Mouse (Mus musculus) embryonic facial prominence, embryonic 11.5 days (tissue): ENCODE results near the gene Cd320. TPM values are rescaled to one million over a fixed set of nuclear protein-coding genes. Genes with fewer than 3 reads are reported as not detected.
"Not testable (repeated sequence)": the region's sequence is repeated elsewhere in the genome, so short reads cannot be mapped to it uniquely, and the experiment has no call there.

Experiments
- ATAC-seq: fragments of 200-750 bp; cut with Nextera tagmentation; replicated peaks from 2 replicates; pipeline ENCODE4 v1.8.0; 2017; ENCODE audit warnings: low read depth; ENCODE audit not compliant: insufficient number of reproducible peaks, low FRiP score, low TSS enrichment
- DNase-seq: peaks from one replicate; pipeline ENCODE4 v3.0.0-alpha.2; 2015; ENCODE audit warnings: low spot score
- H3K27ac ChIP-seq: fragments of 300-500 bp; sonication (generic); replicated peaks from 2 replicates; pipeline ENCODE4 v1.5.1; 2014; ENCODE audit warnings: mild to moderate bottlenecking, low read depth, low read length, control low read depth
- H3K27me3 ChIP-seq: fragments of 300-500 bp; sonication (generic); 2 replicates; pipeline ENCODE4 v1.6.1; 2014; ENCODE audit warnings: mild to moderate bottlenecking, low read length, moderate library complexity, mixed read lengths; ENCODE audit not compliant: control insufficient read depth, insufficient read depth
- H3K36me3 ChIP-seq: fragments of 300-500 bp; sonication (generic); replicated peaks from 2 replicates; pipeline ENCODE4 v1.6.1; 2014; ENCODE audit warnings: low read depth, mild to moderate bottlenecking, low read length, moderate library complexity, mixed read lengths; ENCODE audit not compliant: control insufficient read depth, insufficient read depth
- H3K4me1 ChIP-seq: fragments of 300-500 bp; sonication (generic); 2 replicates; pipeline ENCODE4 v1.6.1; 2014; ENCODE audit warnings: low read length, mixed read lengths; ENCODE audit not compliant: control insufficient read depth, insufficient read depth
- H3K4me2 ChIP-seq: fragments of 300-500 bp; sonication (generic); 2 replicates; pipeline ENCODE4 v1.6.1; 2014; ENCODE audit warnings: low read depth, mild to moderate bottlenecking, control low read depth, low read length, moderate library complexity
- H3K4me3 ChIP-seq: fragments of 300-500 bp; sonication (generic); 2 replicates; pipeline ENCODE4 v1.5.1; 2014; ENCODE audit warnings: low read depth, low read length, control low read depth
- H3K9ac ChIP-seq: fragments of 300-500 bp; sonication (generic); replicated peaks from 2 replicates; pipeline ENCODE4 v1.6.1; 2014; ENCODE audit warnings: mild to moderate bottlenecking, control low read depth, low read length
- H3K9me3 ChIP-seq: fragments of 300-500 bp; sonication (generic); replicated peaks from 2 replicates; pipeline ENCODE4 v1.6.1; 2016; ENCODE audit warnings: mild to moderate bottlenecking, low read length, inconsistent platforms, mixed read lengths; ENCODE audit not compliant: control insufficient read depth
- WGBS: fragments of 180-500 bp; shearing (Covaris S2); extraction: QIAGEN DNeasy Blood & Tissue Kit; methylation state at CpG from one replicate; pipeline ENCODE4 v1.1.7; 2014; 5-methylcytosine and 5-hydroxymethylcytosine counted together
- polyA plus RNA-seq: library from polyadenylated mRNA; unstranded; fragments of >200 nt; fragmentation: Nextera tagmentation; extraction: Ambion mirVana; gene quantifications from 2 replicates; pipeline ENCODE4 v1.2.1, GENCODE M21; 2014

Cd320 gene
- polyA plus RNA-seq, 1 experiment from 2014 or later = 76.2 TPM

DNA sequence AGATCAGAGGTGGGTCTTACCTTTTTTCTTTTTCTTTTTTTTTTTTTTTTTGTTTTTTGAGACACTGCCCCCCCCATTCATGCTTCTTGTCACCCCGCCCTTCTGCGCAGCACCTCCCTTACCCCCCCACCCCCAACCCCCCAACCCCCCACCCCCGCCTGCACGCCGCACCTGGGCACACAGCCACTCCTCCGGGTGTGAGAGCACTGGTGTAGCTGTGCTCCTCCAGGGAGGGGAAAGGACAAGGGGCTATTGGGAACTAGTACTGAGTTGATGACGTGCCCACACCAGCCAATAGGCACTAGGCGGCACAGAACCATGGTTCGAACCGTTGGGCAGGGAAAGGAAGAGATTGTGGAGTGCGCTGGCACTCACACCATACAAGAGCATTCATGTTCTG lies 31.5 kb downstream of the Cd320 start:
- no peak overlapping the region for H3K9ac ChIP-seq
- H3K4me3 ChIP-seq = no peak overlapping the region
- H3K4me1 ChIP-seq = no peaks in the 10 kb centered on the region
- H3K4me2 ChIP-seq = no peak overlapping the region
- WGBS = 88% methylated on average over 11 of the region's 11 CpGs
- no peak overlapping the region for H3K27ac ChIP-seq
- H3K9me3 ChIP-seq = no peaks in the 10 kb centered on the region
- no peaks in the 10 kb centered on the region for H3K27me3 ChIP-seq
- no peak for DNase-seq
- H3K36me3 ChIP-seq = no peaks in the 10 kb centered on the region
- ATAC-seq = no peak

DNA sequence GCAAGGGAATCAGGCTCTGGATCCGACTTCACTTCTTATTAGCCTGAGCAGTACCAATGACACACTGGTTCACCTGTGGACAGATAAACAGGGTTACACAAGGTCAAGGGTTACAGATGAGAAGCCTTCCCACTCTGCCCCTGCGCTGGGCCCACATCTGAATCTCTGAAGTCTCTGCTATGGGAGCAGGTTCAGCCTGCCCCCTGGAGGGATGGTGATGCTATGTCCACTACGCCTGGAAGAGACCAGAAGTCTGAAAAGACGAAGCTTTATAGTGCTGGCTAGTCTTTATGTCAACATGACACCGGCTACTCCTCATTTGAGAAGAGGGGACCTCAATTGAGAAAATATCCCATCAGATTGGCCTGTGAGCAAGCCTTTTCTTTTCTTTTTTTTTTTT lies 32.9 kb downstream of the Cd320 start:
- not testable (repeated sequence) for H3K27me3 ChIP-seq, H3K4me1 ChIP-seq, H3K27ac ChIP-seq, H3K9me3 ChIP-seq, H3K4me2 ChIP-seq, H3K9ac ChIP-seq, H3K36me3 ChIP-seq, H3K4me3 ChIP-seq, ATAC-seq
- peak; percentile 7 for DNase-seq
- 82% methylated on average over 5 of the region's 5 CpGs for WGBS

DNA sequence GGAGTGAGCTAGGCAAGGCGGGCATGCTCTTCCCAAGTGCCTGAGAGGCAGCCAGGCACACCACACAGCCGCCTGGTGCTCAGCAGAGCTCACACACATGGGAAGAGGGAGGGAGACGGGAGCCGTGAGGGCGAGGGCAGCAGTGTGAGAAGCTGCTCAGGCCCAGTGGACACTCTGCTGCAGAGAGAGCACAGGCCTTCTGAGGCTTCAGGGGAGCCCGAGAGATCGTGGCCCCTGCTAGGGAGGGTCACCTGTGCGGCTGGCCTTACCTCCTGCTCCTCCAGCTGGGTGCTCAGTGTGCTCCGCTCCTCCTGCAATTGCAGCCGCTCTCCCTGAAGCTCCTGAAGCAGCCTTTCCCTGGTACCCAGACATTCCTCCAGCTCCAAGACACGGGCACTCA lies 41.4 kb downstream of the Cd320 start:
- not testable (repeated sequence) for H3K4me3 ChIP-seq, H3K9ac ChIP-seq, H3K27me3 ChIP-seq, H3K9me3 ChIP-seq, H3K36me3 ChIP-seq, H3K4me1 ChIP-seq, H3K27ac ChIP-seq, H3K4me2 ChIP-seq, DNase-seq, ATAC-seq
- 91% methylated on average over 10 of the region's 11 CpGs for WGBS

DNA sequence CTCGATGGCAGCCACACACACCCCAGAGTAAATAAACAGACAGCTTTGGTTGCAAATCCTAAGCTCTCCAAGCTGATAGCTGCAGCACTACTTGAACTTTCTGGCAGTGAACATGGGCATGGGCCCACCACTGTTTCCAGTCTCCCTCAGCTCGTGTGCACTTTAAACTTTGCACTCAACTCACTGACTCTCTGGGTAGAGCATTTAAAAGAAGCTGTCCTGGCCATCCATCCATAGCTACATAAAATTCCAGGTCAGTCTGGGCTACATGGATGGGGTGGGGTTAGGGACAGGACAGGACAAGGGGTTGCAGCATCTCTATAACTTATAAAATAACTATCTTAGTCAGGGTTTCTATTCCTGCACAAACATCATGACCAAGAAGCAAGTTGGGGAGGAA lies 44.9 kb downstream of the Cd320 start:
- WGBS = 65% methylated on average over 2 of the region's 2 CpGs
- not testable (repeated sequence) for H3K36me3 ChIP-seq, H3K27ac ChIP-seq, H3K4me2 ChIP-seq, H3K4me1 ChIP-seq, H3K9ac ChIP-seq, DNase-seq, H3K9me3 ChIP-seq, ATAC-seq, H3K4me3 ChIP-seq, H3K27me3 ChIP-seq

DNA sequence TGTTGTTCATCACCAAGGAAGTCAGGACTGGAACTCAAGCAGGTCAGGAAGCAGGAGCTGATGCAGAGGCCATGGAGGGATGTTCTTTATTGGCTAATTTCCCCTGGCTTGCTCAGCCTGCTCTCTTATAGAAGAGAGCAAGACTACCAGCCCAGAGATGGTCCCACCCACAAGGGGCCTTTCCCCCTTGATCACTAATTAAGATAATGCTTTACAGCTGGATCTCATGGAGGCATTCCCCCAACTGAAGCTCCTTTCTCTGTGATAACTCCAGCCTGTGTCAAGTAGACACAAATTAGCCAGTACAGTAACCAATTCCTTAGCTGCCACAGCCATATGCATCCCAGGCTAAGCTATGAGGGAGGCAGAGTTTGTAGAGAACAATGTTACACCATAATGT lies 45.3 kb downstream of the Cd320 start:
- peak; percentile 58 for DNase-seq
- H3K4me2 ChIP-seq = peak overlapping the region; percentile 7; the same call in 1 of the 2 replicates
- not testable (repeated sequence) for ATAC-seq, H3K27ac ChIP-seq, H3K36me3 ChIP-seq, H3K4me3 ChIP-seq, H3K9me3 ChIP-seq, H3K27me3 ChIP-seq, H3K9ac ChIP-seq, H3K4me1 ChIP-seq

DNA sequence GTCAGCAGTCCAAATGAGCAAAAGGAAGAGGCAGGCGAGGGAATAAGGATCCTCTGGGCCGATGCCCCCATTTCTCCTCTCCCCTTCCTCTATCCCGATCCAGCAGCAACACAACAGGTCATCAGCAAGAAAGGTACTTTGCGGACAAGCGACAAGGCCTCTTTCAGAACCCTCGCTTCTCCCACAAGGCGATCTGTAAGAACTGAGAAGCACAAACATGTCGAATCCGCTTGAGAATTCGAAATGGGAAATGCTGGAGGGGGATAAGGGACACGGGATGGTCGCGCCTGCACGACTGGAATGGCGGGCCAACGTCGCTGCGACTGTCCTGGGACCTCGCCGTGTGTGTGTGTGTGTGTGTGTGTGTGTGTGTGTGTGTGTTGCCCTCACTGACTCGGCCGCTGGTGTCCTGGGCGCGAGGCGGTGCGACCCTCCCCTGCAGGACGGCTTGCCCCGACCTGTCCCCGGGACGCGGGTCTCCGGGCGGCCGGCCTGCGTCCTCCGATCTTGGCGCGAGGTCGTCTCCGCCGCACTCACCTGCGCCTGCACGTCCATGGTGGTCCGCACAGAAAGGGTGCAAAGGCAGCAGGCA lies 47.1 kb downstream of the Cd320 start:
- H3K4me3 ChIP-seq = peak overlapping the region; percentile 61
- H3K9ac ChIP-seq = peak overlapping the region; percentile 76
- not testable (repeated sequence) for H3K4me1 ChIP-seq, H3K9me3 ChIP-seq, DNase-seq, H3K27me3 ChIP-seq, H3K36me3 ChIP-seq, H3K27ac ChIP-seq
- under 1% methylated on average over 44 of the region's 44 CpGs for WGBS
- peak; percentile 42 for ATAC-seq
- peak overlapping the region; percentile 51 for H3K4me2 ChIP-seq

DNA sequence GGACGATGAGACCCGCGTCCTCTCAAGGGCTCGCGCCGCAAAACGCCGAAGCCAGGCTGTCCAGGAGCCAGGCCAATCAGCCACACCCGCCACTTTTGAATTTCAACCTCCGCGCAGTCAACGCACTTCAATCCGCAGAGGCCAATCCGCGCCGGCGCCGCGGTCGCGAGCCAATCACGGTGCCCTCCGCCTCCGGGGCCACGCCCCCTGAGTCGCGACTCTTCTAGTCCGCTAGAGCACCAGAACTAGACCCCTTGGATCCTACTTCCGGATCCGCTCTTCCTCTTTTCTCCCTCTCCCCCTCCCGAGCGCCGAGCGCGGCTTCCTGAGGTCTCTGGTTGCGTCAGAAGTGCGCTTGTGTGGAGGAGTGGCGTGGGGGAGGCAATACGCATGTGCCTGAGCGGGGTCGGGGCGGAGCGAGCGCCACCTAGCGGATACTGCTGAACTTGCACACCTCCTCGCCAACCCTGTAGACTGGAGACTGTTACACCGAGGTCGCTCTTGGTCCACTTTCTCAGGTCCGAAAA lies 47.7 kb downstream of the Cd320 start, which contains the start of gene Kifc1:
TSS of gene Kifc1 (minus strand) at position 129 of the 527 bp plus-strand sequence.
- peak; percentile 98 for ATAC-seq
- under 1% methylated on average over 49 of the region's 49 CpGs for WGBS

DNA sequence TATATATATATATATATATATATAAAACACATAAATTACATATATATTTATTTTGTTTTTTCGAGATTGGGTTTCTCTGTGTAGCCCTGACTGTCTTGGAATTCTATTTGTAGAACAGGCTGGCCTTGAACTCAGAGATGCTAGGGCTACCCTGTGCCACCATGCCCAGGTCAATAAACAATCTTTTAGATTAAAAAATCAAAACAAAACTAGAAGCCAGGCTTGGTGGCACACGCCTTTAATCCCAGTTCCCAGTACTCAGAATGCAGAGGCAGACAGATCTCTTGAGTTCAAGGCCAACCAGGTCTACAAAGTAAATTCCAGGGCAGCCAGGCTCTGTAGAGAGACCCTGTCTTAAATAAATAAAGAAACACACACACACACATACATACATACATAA lies 48.5 kb downstream of the Cd320 start:
- ATAC-seq (no peak), DNase-seq (no peak)
- Histone ChIP-seq H3K27ac (no peak overlapping the region), H3K9ac (no peak overlapping the region), H3K9me3 (no peaks in the 10 kb centered on the region), H3K27me3 (no peaks in the 10 kb centered on the region), H3K4me3 (no peak overlapping the region), H3K36me3 (no peaks in the 10 kb centered on the region), H3K4me1 (peaks cover 2% of the 10 kb centered on the region; the same call in 1 of the 2 replicates), H3K4me2 (no peak overlapping the region)
- 75% methylated on average over 2 of the region's 2 CpGs for WGBS

More for the DNA sequence above, 47.7 kb downstream of the Cd320 start, which contains the start of gene Kifc1:
- Histone ChIP-seq H3K9ac (peak within 1 kb of the TSS; percentile 76), H3K4me2 (peak within 1 kb of the TSS; percentile 54), H3K27ac (no peak within 1 kb of the TSS; the same call in 1 of the 2 replicates), H3K4me1 (peaks cover 2% of the 10 kb centered on the region; the same call in 1 of the 2 replicates), H3K9me3 (no peaks in the 10 kb centered on the region), H3K36me3 (no peaks in the 10 kb centered on the region), H3K4me3 (peak within 1 kb of the TSS; percentile 61), H3K27me3 (no peaks in the 10 kb centered on the region)
- peak; percentile 100 for DNase-seq
